Mouse (Mus musculus) sigmoid colon, adult 10 weeks (tissue): Measurements from ENCODE around the gene Ccm2. TPM values are rescaled to one million over a fixed set of nuclear protein-coding genes. Genes with fewer than 3 reads are reported as not detected.

Experiments used
- polyA plus RNA-seq: library from polyadenylated mRNA; stranded (reverse); fragments of 350-450 nt; fragmentation: Illumina TruSeq; extraction: RNeasy Lipid Tissue Mini Kit (QIAGEN cat#74804); gene quantifications from one replicate; pipeline ENCODE4 v1.2.3, GENCODE M21; 2014; ENCODE audit warnings: low read depth, low replicate concordance

Ccm2 gene
- polyA plus RNA-seq: 3.1 TPM

DNA sequence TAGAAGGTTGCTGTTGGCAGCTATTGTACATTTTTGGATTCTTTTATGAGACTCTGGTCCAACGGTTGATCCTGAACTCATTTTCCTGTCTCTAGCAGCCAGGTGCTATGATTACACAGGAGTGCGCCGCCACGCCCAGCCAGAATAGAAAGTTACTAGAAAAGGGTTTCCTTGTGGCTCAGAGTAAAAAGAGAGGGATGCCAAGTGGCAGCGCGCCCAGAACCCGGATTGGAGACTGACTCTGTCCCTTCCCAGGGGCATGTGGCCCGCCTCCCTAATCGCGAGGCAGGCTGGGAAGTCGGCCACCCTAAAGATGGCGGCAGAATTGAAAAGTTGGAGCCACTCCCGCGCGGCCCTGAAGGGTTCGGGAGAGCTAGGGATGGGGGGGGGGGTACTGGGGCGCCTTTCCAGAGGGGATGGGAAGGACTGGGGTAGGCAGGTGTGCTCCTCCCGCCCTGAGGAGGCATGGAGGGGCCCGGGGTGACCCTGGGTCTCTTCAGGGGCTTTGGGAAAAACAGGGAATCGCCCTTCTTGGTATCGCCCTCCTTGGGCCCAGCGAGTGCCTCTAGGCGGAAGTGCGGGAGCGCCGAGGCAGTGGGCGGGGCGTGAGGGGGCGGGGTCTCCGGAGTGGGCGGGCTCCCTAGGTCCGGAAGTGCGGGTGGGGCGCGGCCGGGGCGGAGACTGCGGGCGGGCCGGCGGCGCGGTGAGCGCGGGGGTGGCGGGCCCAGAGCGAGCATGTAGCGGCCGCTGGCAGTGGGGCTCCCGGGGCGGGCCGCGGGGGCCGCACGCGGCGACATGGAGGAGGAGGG lies at the start of gene Ccm2:
Gene Ccm2, plus strand, starts transcription at position 683 of the 809 bp plus-strand sequence.

DNA sequence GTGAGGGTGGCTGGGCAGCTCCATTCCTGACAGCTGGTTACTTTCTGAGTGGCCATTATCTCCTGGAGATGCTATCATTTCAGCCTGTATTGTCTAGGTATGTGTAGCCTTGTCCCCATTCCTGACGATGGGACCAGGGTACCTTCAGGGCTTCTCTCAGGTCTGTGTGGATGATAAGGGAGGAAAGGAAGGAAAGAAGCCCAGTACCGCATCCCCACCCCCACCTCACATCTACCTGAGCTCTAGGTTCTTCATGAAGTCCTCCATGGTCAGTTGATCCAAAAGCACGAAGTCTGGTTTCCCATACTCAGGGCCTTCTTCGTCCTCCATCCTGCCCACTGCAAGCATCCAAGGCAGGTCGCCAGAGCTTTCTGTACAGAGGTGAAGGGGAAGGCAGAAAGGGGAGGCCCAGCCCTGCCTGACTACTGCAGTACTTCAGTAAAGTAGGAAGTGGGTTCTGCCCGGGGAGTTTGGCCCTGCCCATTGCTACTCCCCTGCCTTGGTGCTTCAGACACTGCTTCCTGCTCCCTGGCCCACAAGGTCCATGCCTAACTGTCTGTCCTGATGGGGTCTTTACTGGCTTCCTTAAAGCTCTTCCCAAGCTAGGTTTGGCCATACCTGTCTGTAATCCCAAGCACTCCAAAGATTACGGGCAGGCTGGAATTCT lies 26.0 kb upstream of the Ccm2 start, which contains the start of gene Myo1g:
Gene Myo1g, minus strand, starts transcription at position 459 of the 667 bp plus-strand sequence.

DNA sequence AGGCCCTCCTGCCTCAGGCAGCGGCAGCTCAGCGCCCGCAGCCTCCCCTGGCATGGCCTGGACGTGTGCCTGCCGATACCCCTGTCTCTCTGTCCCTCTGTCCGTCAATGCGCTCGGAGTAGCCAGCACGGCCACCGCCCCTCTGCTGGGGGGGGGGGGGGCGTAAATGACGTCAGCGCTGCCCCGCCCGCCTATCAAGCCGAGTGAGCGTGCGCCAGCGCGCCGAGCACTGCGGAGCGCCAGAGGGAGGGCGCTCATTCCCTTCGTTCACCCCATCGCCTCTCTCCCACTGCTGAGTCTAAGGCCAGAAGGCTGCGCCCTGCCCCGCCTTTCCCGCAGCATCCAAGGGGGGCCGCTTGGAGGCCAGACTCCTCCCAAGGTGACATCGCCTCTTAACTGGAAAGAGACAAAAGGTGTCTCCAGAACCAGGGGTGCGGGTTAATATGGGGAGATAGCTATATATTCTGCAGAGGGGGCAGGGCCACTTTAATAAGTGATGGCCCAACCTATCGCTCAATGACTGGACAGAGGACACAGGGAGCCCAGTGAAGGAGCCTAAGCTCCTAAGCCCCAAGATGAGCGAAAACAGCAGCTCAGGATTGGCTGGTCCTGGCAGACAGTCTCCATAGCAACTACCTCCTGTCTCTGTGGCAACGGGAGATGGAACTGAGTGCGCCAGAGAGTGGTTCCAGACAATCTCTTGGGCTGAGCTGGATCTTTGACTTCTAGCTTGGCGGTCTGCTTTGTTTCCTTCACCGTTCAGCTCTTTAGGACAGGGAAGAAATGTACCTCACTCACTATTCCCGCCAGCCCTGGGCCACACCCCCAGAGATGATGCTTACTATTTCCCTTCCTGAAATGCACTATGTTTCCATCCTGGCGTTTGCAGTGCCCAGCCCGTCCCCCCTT lies 59.1 kb downstream of the Ccm2 start, which contains the start of gene Nacad:
Gene Nacad, minus strand, starts transcription at position 563 of the 909 bp plus-strand sequence.

GRCm38 (mm10) chr11:6625478-6626387 lies 79.0 kb downstream of the Ccm2 start, which contains the start of gene Tbrg4:
Tbrg4 (minus strand) TSS chr11:6626067.

DNA sequence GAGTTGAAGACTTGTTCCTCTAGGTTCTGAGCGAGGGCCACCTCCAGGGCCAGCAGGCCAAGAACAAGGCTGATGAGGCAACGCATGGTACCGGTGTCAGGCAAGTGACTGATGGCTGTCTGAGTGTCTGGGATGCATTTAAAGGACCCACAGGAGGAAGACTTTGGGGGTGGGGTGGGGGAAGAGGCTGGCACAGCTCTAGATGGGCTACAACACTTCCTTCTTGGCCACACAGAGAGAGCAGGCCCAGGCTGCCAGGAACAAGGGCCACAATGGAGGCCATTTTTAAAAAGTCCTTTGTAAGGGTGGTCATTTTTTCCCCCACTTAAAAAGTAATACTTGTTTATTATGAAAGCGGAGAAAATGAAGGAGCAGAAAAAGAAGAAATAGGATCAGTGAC lies 91.8 kb downstream of the Ccm2 start, which contains the start of gene Wap:
Gene Wap, minus strand, starts transcription at position 101 of the 400 bp plus-strand sequence.

Other genes starting within 250 kb of the Ccm2 start
- 1.1 TPM for gene Zmiz2, start 157.8 kb upstream of the Ccm2 start, polyA plus RNA-seq
- gene Ppia, start 131.4 kb upstream of the Ccm2 start, polyA plus RNA-seq: 849 TPM
- gene H2afv, start 102.4 kb upstream of the Ccm2 start, polyA plus RNA-seq: 11.7 TPM
- 233 TPM for gene Purb, start 71.0 kb upstream of the Ccm2 start, polyA plus RNA-seq
- gene Myo1g, start 25.9 kb upstream of the Ccm2 start, polyA plus RNA-seq: 1.1 TPM
- gene Nacad, start 59.2 kb downstream of the Ccm2 start, polyA plus RNA-seq: not detected
- gene Tbrg4, start 79.2 kb downstream of the Ccm2 start, polyA plus RNA-seq: 2.7 TPM
- gene Wap, start 91.8 kb downstream of the Ccm2 start, polyA plus RNA-seq: not detected
- gene Ramp3, start 111.6 kb downstream of the Ccm2 start, polyA plus RNA-seq: not detected